Mouse (Mus musculus): ENCODE data around the gene Golga4. TPM values are rescaled to one million over a fixed set of nuclear protein-coding genes. Genes with fewer than 3 reads are reported as not detected.

Golga4 gene
- polyA plus RNA-seq, 1 experiment from 2014 or later = 74.8 TPM

- peaks cover 82% of the 10 kb centered on the region for H3K36me3 ChIP-seq
- ATAC-seq (ENCODE audit: insufficient number of reproducible peaks, low FRiP score) = no peak
- no peak overlapping the region for H3K9ac ChIP-seq
- peaks cover 14% of the 10 kb centered on the region for H3K4me1 ChIP-seq (replicated peaks)
- H3K4me3 ChIP-seq = no peak overlapping the region
- no peak overlapping the region for H3K27ac ChIP-seq (ENCODE audit: poor library complexity, severe bottlenecking)
- no peaks in the 10 kb centered on the region for H3K27me3 ChIP-seq (replicated peaks)
- WGBS = 87% methylated on average over 18 of the region's 18 CpGs
- H3K9me3 ChIP-seq (replicated peaks) = no peaks in the 10 kb centered on the region
- no peak overlapping the region for H3K4me2 ChIP-seq
These were observed 21.0 kb downstream of the Golga4 start for GRCm38 (mm10) chr9:118527056-118527455.

GRCm38 (mm10) chr9:118529783-118530182 is 23.7 kb downstream of the Golga4 start:
- Histone ChIP-seq H3K27ac (ENCODE audit: poor library complexity, severe bottlenecking) (no peak overlapping the region), H3K27me3 (replicated peaks) (no peaks in the 10 kb centered on the region), H3K9ac (no peak overlapping the region), H3K9me3 (replicated peaks) (no peaks in the 10 kb centered on the region), H3K36me3 (peaks cover 83% of the 10 kb centered on the region), H3K4me3 (no peak overlapping the region), H3K4me2 (no peak overlapping the region), H3K4me1 (replicated peaks) (no peaks in the 10 kb centered on the region; the same call in 1 of the 2 replicates)
- 71% methylated on average over 3 of the region's 3 CpGs for WGBS
- no peak for ATAC-seq (ENCODE audit: insufficient number of reproducible peaks, low FRiP score)

DNA sequence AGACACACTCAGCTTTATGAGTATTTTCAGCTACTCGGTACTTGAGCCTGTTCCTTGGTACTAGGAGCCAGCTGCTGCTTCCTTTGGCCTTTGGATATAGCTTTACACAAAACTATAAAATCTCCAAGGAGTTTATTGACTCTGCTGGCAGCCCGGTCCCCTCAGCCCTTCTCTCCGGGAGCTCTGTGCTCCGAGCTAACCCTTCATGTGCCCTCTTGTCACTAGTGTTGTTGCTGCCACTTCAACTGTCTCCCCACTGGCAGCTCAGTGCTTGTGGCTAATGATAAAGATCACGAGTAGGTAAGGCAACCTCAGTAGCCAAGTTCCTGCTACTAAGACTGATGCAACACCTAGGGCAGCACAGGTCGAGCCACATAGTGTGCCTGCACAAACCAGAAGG is 24.6 kb downstream of the Golga4 start:
- no peaks in the 10 kb centered on the region; the same call in 1 of the 2 replicates for H3K4me1 ChIP-seq (replicated peaks)
- no peaks in the 10 kb centered on the region for H3K27me3 ChIP-seq (replicated peaks)
- ATAC-seq (ENCODE audit: insufficient number of reproducible peaks, low FRiP score) = no peak
- H3K4me2 ChIP-seq = no peak overlapping the region
- peaks cover 86% of the 10 kb centered on the region for H3K36me3 ChIP-seq
- H3K4me3 ChIP-seq = no peak overlapping the region
- no peaks in the 10 kb centered on the region for H3K9me3 ChIP-seq (replicated peaks)
- 76% methylated on average over 6 of the region's 6 CpGs for WGBS
- H3K27ac ChIP-seq (ENCODE audit: poor library complexity, severe bottlenecking) = no peak overlapping the region
- H3K9ac ChIP-seq = no peak overlapping the region

DNA sequence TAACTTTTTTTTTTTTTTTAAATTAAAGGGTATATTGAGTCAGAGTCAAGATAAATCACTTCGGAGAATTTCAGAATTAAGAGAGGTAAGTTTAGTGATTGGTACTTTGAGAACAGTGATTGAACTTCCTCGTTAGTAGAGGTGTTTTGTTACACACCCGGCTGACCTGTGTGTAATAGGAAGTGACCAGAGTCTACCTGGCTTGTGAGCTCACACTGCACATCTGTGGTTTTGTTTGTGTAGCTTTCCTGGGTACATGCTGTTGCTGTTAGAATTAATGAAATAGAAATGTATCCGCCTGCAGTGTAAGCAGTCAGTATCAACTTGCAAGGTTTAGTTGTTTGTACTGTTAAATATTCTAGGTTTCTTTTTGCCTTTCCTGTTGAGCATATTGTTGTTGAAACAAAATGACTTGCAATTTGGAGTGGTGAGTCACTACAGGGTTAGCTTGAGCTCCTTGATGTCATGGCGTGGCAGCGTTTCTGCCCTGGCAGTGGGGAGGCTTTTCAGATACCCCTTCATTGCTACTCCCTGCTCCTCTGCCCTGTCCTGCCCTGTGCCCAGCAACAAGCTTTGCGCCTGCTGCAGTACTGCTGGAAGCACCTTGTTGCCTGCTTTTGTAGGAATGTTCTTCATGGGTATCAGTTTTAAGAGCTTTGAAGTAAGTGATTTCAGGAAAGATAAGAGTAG is 26.6 kb downstream of the Golga4 start:
- no peaks in the 10 kb centered on the region for H3K4me1 ChIP-seq (replicated peaks)
- H3K4me3 ChIP-seq = no peak overlapping the region
- 91% methylated on average over 7 of the region's 7 CpGs for WGBS
- no peak for ATAC-seq (ENCODE audit: insufficient number of reproducible peaks, low FRiP score)
- no peaks in the 10 kb centered on the region for H3K9me3 ChIP-seq (replicated peaks)
- H3K9ac ChIP-seq = no peak overlapping the region
- H3K4me2 ChIP-seq = no peak overlapping the region
- no peaks in the 10 kb centered on the region for H3K27me3 ChIP-seq (replicated peaks)
- peaks cover 85% of the 10 kb centered on the region for H3K36me3 ChIP-seq
- H3K27ac ChIP-seq (ENCODE audit: poor library complexity, severe bottlenecking) = no peak overlapping the region

- H3K9ac ChIP-seq = no peak overlapping the region
- H3K27ac ChIP-seq (ENCODE audit: poor library complexity, severe bottlenecking) = no peak overlapping the region
- H3K27me3 ChIP-seq (replicated peaks) = no peaks in the 10 kb centered on the region
- no peak overlapping the region for H3K4me2 ChIP-seq
- no peaks in the 10 kb centered on the region for H3K9me3 ChIP-seq (replicated peaks)
- H3K4me3 ChIP-seq = no peak overlapping the region
- no peaks in the 10 kb centered on the region for H3K4me1 ChIP-seq (replicated peaks)
- H3K36me3 ChIP-seq = peaks cover 87% of the 10 kb centered on the region
- ATAC-seq (ENCODE audit: insufficient number of reproducible peaks, low FRiP score) = no peak
- 82% methylated on average over 6 of the region's 6 CpGs for WGBS
These were observed 30.9 kb downstream of the Golga4 start for GRCm38 (mm10) chr9:118536946-118537345.

- H3K4me2 ChIP-seq = no peak overlapping the region
- H3K9me3 ChIP-seq (replicated peaks) = no peaks in the 10 kb centered on the region
- H3K9ac ChIP-seq = no peak overlapping the region
- H3K27me3 ChIP-seq (replicated peaks) = no peaks in the 10 kb centered on the region
- H3K4me3 ChIP-seq = no peak overlapping the region
- H3K27ac ChIP-seq (ENCODE audit: poor library complexity, severe bottlenecking) = no peak overlapping the region
- WGBS = 87% methylated on average over 9 of the region's 9 CpGs
- H3K4me1 ChIP-seq (replicated peaks) = no peaks in the 10 kb centered on the region
- ATAC-seq (ENCODE audit: insufficient number of reproducible peaks, low FRiP score) = no peak
- peaks cover 86% of the 10 kb centered on the region for H3K36me3 ChIP-seq
These were observed 31.6 kb downstream of the Golga4 start for GRCm38 (mm10) chr9:118537463-118538339.

DNA sequence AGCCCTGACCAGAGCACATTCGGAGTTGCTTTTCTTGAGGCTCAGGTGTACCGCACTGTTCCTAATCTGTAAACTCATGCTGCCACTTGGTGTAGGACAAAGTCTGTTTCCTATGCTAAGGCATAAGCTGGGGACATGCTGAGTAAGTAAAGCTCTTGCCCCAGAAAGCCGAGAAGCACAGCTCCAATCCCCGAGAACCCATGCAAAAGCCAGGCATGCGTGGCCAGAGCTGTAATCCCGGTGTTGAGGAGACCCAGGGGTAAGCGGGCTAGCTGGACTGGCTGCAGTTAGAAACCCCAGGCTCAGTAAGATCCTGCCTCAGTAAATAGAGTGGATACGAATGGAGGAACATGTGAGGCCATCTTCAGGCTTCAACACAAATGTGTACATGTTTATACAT is 35.8 kb downstream of the Golga4 start:
- Histone ChIP-seq H3K9ac (no peak overlapping the region), H3K27me3 (replicated peaks) (no peaks in the 10 kb centered on the region), H3K36me3 (peaks cover 58% of the 10 kb centered on the region), H3K4me2 (no peak overlapping the region), H3K4me3 (no peak overlapping the region), H3K9me3 (replicated peaks) (no peaks in the 10 kb centered on the region), H3K27ac (ENCODE audit: poor library complexity, severe bottlenecking) (no peak overlapping the region), H3K4me1 (replicated peaks) (peaks cover 19% of the 10 kb centered on the region)
- no peak for ATAC-seq (ENCODE audit: insufficient number of reproducible peaks, low FRiP score)
- WGBS = 89% methylated on average over 8 of the region's 8 CpGs

GRCm38 (mm10) chr9:118545146-118545545 is 39.1 kb downstream of the Golga4 start:
- ATAC-seq (ENCODE audit: insufficient number of reproducible peaks, low FRiP score) = no peak
- no peak overlapping the region for H3K9ac ChIP-seq
- WGBS = 55% methylated on average over 6 of the region's 6 CpGs
- H3K4me2 ChIP-seq = peak overlapping the region; percentile 25; the same call in 1 of the 2 replicates
- no peaks in the 10 kb centered on the region for H3K27me3 ChIP-seq (replicated peaks)
- peak overlapping the region; percentile 60 for H3K27ac ChIP-seq (ENCODE audit: poor library complexity, severe bottlenecking)
- peaks cover 56% of the 10 kb centered on the region for H3K36me3 ChIP-seq
- H3K4me1 ChIP-seq (replicated peaks) = peaks cover 19% of the 10 kb centered on the region
- H3K4me3 ChIP-seq = no peak overlapping the region
- no peaks in the 10 kb centered on the region for H3K9me3 ChIP-seq (replicated peaks)

- H3K36me3 ChIP-seq = peaks cover 54% of the 10 kb centered on the region
These were observed 42.6 kb downstream of the Golga4 start for GRCm38 (mm10) chr9:118548651-118549050.

GRCm38 (mm10) chr9:118556951-118557780 is 51.1 kb downstream of the Golga4 start:
- H3K4me3 ChIP-seq = no peak overlapping the region
- H3K27me3 ChIP-seq (replicated peaks) = no peaks in the 10 kb centered on the region
- no peak overlapping the region for H3K27ac ChIP-seq (ENCODE audit: poor library complexity, severe bottlenecking)
- no peak for ATAC-seq (ENCODE audit: insufficient number of reproducible peaks, low FRiP score)
- no peak overlapping the region for H3K9ac ChIP-seq
- no peak overlapping the region for H3K4me2 ChIP-seq
- no peaks in the 10 kb centered on the region for H3K9me3 ChIP-seq (replicated peaks)
- WGBS = 85% methylated on average over 24 of the region's 24 CpGs
- H3K4me1 ChIP-seq (replicated peaks) = no peaks in the 10 kb centered on the region
- H3K36me3 ChIP-seq = peaks cover 81% of the 10 kb centered on the region

More at GRCm38 (mm10) chr9:118548651-118549050, 42.6 kb downstream of the Golga4 start:
- no peaks in the 10 kb centered on the region for H3K27me3 ChIP-seq (replicated peaks)
- H3K27ac ChIP-seq (ENCODE audit: poor library complexity, severe bottlenecking) = no peak overlapping the region
- H3K9ac ChIP-seq = no peak overlapping the region
- peaks cover 19% of the 10 kb centered on the region for H3K4me1 ChIP-seq (replicated peaks)
- 94% methylated on average over 12 of the region's 12 CpGs for whole genome bisulfite sequencing
- no peak for ATAC-seq (ENCODE audit: insufficient number of reproducible peaks, low FRiP score)
- H3K9me3 ChIP-seq (replicated peaks) = no peaks in the 10 kb centered on the region
- no peak overlapping the region for H3K4me3 ChIP-seq
- no peak overlapping the region for H3K4me2 ChIP-seq

GRCm38 (mm10) chr9:118563356-118563755 is 57.3 kb downstream of the Golga4 start:
- no peak overlapping the region for H3K9ac ChIP-seq
- H3K27ac ChIP-seq (ENCODE audit: poor library complexity, severe bottlenecking) = no peak overlapping the region
- ATAC-seq (ENCODE audit: insufficient number of reproducible peaks, low FRiP score) = no peak
- H3K4me2 ChIP-seq = no peak overlapping the region
- 0 out of 2 replicates have a peak, but pooled peaks cover 4% of the 10 kb centered on the region for H3K4me1 ChIP-seq (replicated peaks)
- peaks cover 90% of the 10 kb centered on the region for H3K36me3 ChIP-seq
- H3K4me3 ChIP-seq = no peak overlapping the region
- H3K9me3 ChIP-seq (replicated peaks) = no peaks in the 10 kb centered on the region
- 96% methylated on average over 11 of the region's 11 CpGs for WGBS
- H3K27me3 ChIP-seq (replicated peaks) = no peaks in the 10 kb centered on the region

Measured in heart, embryonic 12.5 days (tissue).